In the genomic region with DNA sequence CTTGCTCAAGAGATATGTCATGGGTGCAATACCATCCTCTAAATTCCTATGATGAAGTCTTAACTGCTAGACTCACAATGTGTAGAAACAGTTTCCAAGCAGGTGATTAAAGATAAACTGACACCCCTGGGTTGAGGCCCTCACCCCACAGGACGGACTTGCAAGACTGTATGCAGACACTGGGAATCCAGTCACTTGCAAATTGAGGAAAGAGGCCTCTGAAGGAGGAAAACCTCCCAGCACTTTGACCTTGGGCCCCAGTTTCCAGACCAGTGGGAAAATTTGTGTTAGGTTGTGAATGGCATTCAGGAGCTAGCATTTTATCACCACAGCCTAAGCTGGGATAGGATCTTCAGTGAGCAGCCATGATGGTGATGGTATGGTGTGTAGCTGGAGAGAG, we compare ENCODE assay signal across 17 mouse cellular contexts.
DNase-seq lines count a peak whose midpoint lies in the region; ATAC-seq and TF ChIP-seq lines count a peak whose summit lies in the region.
"Had no signal": no experiment of that assay in that cellular context is flagged by ENCODE, and none has a peak within 500 bp of the region (broad histone marks: within the 10 kb centered on the region; RNA-seq: fewer than 3 reads in every experiment).

No protein-coding gene starts in this region.

- DNase-seq in ZHBTc4 (ENCODE audit: low read depth, low spot score) = peak; percentile 71
- DNase-seq in midbrain, embryonic 14.5 days = no peak
- no peak for DNase-seq in T-cell, adult 2 months (ENCODE audit: low spot score)
- no peak for DNase-seq in kidney, adult 9 months
- DNase-seq in kidney, adult 2 months = no peak
- DNase-seq: adrenal gland, postnatal 14 days; heart, adult 2 months; kidney, postnatal 10 days; lung, adult 2 months had no signal

- H3K27ac ChIP-seq in ES-Bruce4 (ENCODE audit: insufficient read depth, low read length) = peak overlapping the region; percentile 21; the same call in 1 of the 2 replicates
- H3K27ac ChIP-seq in hindbrain, embryonic 12.5 days = peak overlapping the region; percentile 25; the same call in 1 of the 2 replicates
- H3K27ac ChIP-seq in midbrain, embryonic 14.5 days (replicated peaks; ENCODE audit: low read depth, low read length) = 0 out of 2 replicates have a peak overlapping the region, but pooled peaks have one; percentile 46
- no peak overlapping the region for H3K27ac ChIP-seq in kidney, adult 2 months (ENCODE audit: insufficient read depth, low read depth, low read length)
- H3K27ac ChIP-seq: embryonic facial prominence, embryonic 10.5 days; heart, adult 2 months; intestine, embryonic 15.5 days; limb, embryonic 15.5 days; stomach, postnatal 0 days had no signal

- TF ChIP-seq EP300 in ES-Bruce4 (IDR thresholded peaks at IDR 0.05; ENCODE audit: insufficient read depth, low read depth, low read length) = 0 out of 2 replicates have a peak, but pooled peaks have one; percentile 24

- H3K9me3 ChIP-seq in ES-Bruce4 (replicated peaks; ENCODE audit: control insufficient read depth, insufficient read depth, low read length, poor library complexity, severe bottlenecking) = no peaks in the 10 kb centered on the region
- H3K9me3 ChIP-seq in hindbrain, embryonic 12.5 days (replicated peaks) = no peaks in the 10 kb centered on the region
- no peaks in the 10 kb centered on the region for H3K9me3 ChIP-seq in midbrain, embryonic 14.5 days (ENCODE audit: control insufficient read depth, low read length)
- H3K9me3 ChIP-seq: embryonic facial prominence, embryonic 10.5 days; intestine, embryonic 15.5 days; limb, embryonic 15.5 days had no signal

- H3K4me3 ChIP-seq in ES-Bruce4 (ENCODE audit: low read depth, low read length) = no peak overlapping the region
- no peak overlapping the region for H3K4me3 ChIP-seq in hindbrain, embryonic 12.5 days
- no peak overlapping the region for H3K4me3 ChIP-seq in midbrain, embryonic 14.5 days (replicated peaks; ENCODE audit: low read depth, low read length)
- no peak overlapping the region for H3K4me3 ChIP-seq in kidney, adult 2 months (ENCODE audit: insufficient read depth, low read depth, low read length)
- H3K4me3 ChIP-seq: embryonic facial prominence, embryonic 10.5 days; heart, adult 2 months; intestine, embryonic 15.5 days; limb, embryonic 15.5 days; megakaryocyte, embryonic 14.5 days had no signal

- no peak for TF ChIP-seq CTCF in ES-Bruce4 (IDR thresholded peaks at IDR 0.05; ENCODE audit: low read depth, low read length)
- TF ChIP-seq CTCF in kidney, adult 2 months (conservative IDR thresholded peaks at IDR 0.05; ENCODE audit: insufficient read depth, insufficient read length, low read depth, low read length) = no peak

- ATAC-seq in hindbrain, embryonic 12.5 days (ENCODE audit: low FRiP score) = no peak
- ATAC-seq in midbrain, embryonic 14.5 days (ENCODE audit: low FRiP score, low TSS enrichment) = no peak
- ATAC-seq: intestine, embryonic 15.5 days; Patski had no signal

- no peak overlapping the region for H3K9ac ChIP-seq in ES-Bruce4 (ENCODE audit: low read depth, poor library complexity, severe bottlenecking)
- H3K9ac ChIP-seq in hindbrain, embryonic 12.5 days = no peak overlapping the region
- no peak overlapping the region for H3K9ac ChIP-seq in midbrain, embryonic 14.5 days (replicated peaks; ENCODE audit: low read length)
- H3K9ac ChIP-seq: intestine, embryonic 15.5 days; limb, embryonic 15.5 days had no signal

- no peaks in the 10 kb centered on the region for H3K36me3 ChIP-seq in ES-Bruce4 (ENCODE audit: control insufficient read depth, insufficient read depth, low read length, poor library complexity, severe bottlenecking)
- no peaks in the 10 kb centered on the region for H3K36me3 ChIP-seq in hindbrain, embryonic 12.5 days
- H3K36me3 ChIP-seq in midbrain, embryonic 14.5 days (ENCODE audit: control insufficient read depth, insufficient read depth, low read length) = no peaks in the 10 kb centered on the region
- H3K36me3 ChIP-seq in kidney, adult 2 months (ENCODE audit: control insufficient read depth, insufficient read depth, low read length) = no peaks in the 10 kb centered on the region
- H3K36me3 ChIP-seq: embryonic facial prominence, embryonic 10.5 days; intestine, embryonic 15.5 days; limb, embryonic 15.5 days had no signal

- no peak for TF ChIP-seq POLR2A in ES-Bruce4 (IDR thresholded peaks at IDR 0.05; ENCODE audit: insufficient read depth, low read length)
- TF ChIP-seq POLR2A in kidney, adult 2 months (IDR thresholded peaks at IDR 0.05; ENCODE audit: low read depth, low read length) = no peak

- H3K27me3 ChIP-seq in ES-Bruce4 (ENCODE audit: control insufficient read depth, insufficient read depth, low read length, poor library complexity, severe bottlenecking) = no peaks in the 10 kb centered on the region
- H3K27me3 ChIP-seq in hindbrain, embryonic 12.5 days = no peaks in the 10 kb centered on the region
- H3K27me3 ChIP-seq in midbrain, embryonic 14.5 days (ENCODE audit: control insufficient read depth, insufficient read depth, low read length) = no peaks in the 10 kb centered on the region
- H3K27me3 ChIP-seq in kidney, adult 2 months (replicated peaks; ENCODE audit: control insufficient read depth, insufficient read depth, low read length) = no peaks in the 10 kb centered on the region; the same call in 1 of the 2 replicates
- H3K27me3 ChIP-seq: intestine, embryonic 15.5 days; limb, embryonic 15.5 days; megakaryocyte, embryonic 14.5 days; Patski had no signal

- H3K4me1 ChIP-seq in ES-Bruce4 (ENCODE audit: control insufficient read depth, insufficient read depth, low read length) = no peaks in the 10 kb centered on the region
- peaks cover 12% of the 10 kb centered on the region for H3K4me1 ChIP-seq in hindbrain, embryonic 12.5 days
- H3K4me1 ChIP-seq in midbrain, embryonic 14.5 days (ENCODE audit: control insufficient read depth, insufficient read depth, low read length) = 0 out of 2 replicates have a peak, but pooled peaks cover 3% of the 10 kb centered on the region
- no peaks in the 10 kb centered on the region for H3K4me1 ChIP-seq in kidney, adult 2 months (ENCODE audit: control insufficient read depth, insufficient read depth, low read length)
- H3K4me1 ChIP-seq: intestine, embryonic 15.5 days; limb, embryonic 15.5 days; megakaryocyte, embryonic 14.5 days had no signal

- H3K4me2 ChIP-seq in hindbrain, embryonic 12.5 days (replicated peaks) = no peak overlapping the region
- H3K4me2 ChIP-seq in midbrain, embryonic 14.5 days (ENCODE audit: low read length) = no peak overlapping the region
- H3K4me2 ChIP-seq: intestine, embryonic 15.5 days; limb, embryonic 15.5 days had no signal

- 73% methylated on average over 1 of the region's 1 CpGs for WGBS in hindbrain, embryonic 12.5 days
- WGBS in midbrain, embryonic 14.5 days = 75% methylated on average over 1 of the region's 1 CpGs
- WGBS in kidney, adult 2 months = 72% methylated on average over 1 of the region's 1 CpGs
